Mouse (Mus musculus): ENCODE measurements at regions not wholly inside any gene's neighbourhood (a gene's known extent, or its start where the extent isn't known, plus 50 kb on each side); places are given as distances from the start of the nearest gene placed in this dataset.

GRCm38 (mm10) chr1:36003592-36003991 lies 64.6 kb upstream of the Hs6st1 start:
- DNase-seq (ENCODE audit: low spot score in 2 of 2): no peak

- DNase-seq (ENCODE audit: low spot score in 2 of 2): no peak
Observed at GRCm38 (mm10) chr1:36008598-36008997, 59.6 kb upstream of the Hs6st1 start.

- DNase-seq (ENCODE audit: low spot score in 2 of 2): no peak
Observed at GRCm38 (mm10) chr1:36009010-36009619, 59.1 kb upstream of the Hs6st1 start.

GRCm38 (mm10) chr1:36010151-36010550 lies 58.0 kb upstream of the Hs6st1 start:
- no peak for DNase-seq (ENCODE audit: low spot score in 2 of 2)

GRCm38 (mm10) chr1:36010834-36011233 lies 57.4 kb upstream of the Hs6st1 start:
- DNase-seq (ENCODE audit: low spot score in 2 of 2): no peak

GRCm38 (mm10) chr1:36012081-36012765 lies 56.0 kb upstream of the Hs6st1 start:
- no peak for DNase-seq (ENCODE audit: low spot score in 2 of 2)

GRCm38 (mm10) chr1:36013823-36014341 lies 54.3 kb upstream of the Hs6st1 start:
- no peak for DNase-seq (ENCODE audit: low spot score in 2 of 2)

- no peak for DNase-seq (ENCODE audit: low spot score in 2 of 2)
Observed at GRCm38 (mm10) chr1:36014372-36014771, 53.8 kb upstream of the Hs6st1 start.

GRCm38 (mm10) chr1:36015210-36015609 lies 53.0 kb upstream of the Hs6st1 start:
- DNase-seq (ENCODE audit: low spot score in 2 of 2): no peak

- DNase-seq (ENCODE audit: low spot score in 2 of 2): no peak
Observed at GRCm38 (mm10) chr1:36016566-36016965, 51.6 kb upstream of the Hs6st1 start.

- DNase-seq (ENCODE audit: low spot score in 2 of 2): no peak
Observed at GRCm38 (mm10) chr1:36017061-36017461, 51.1 kb upstream of the Hs6st1 start.

- DNase-seq (ENCODE audit: low spot score in 2 of 2): no peak
Observed at GRCm38 (mm10) chr1:36017656-36018055, 50.5 kb upstream of the Hs6st1 start.
